Mouse (Mus musculus): ENCODE measurements at regions not wholly inside any gene's neighbourhood (a gene's known extent, or its start where the extent isn't known, plus 50 kb on each side); places are given as distances from the start of the nearest gene placed in this dataset.

GRCm38 (mm10) chr15:29762191-29762590 lies 410.2 kb upstream of the Ctnnd2 start:
- no peaks in the 10 kb centered on the region for H3K27me3 ChIP-seq
- no peaks in the 10 kb centered on the region for H3K4me1 ChIP-seq
- no peak overlapping the region for H3K27ac ChIP-seq (replicated peaks)
- no peak overlapping the region for H3K9ac ChIP-seq (replicated peaks)
- WGBS, result 77% methylated on average over 2 of the region's 2 CpGs
- no peak for ATAC-seq (replicated peaks)
- H3K4me3 ChIP-seq, result no peak overlapping the region
- no peak overlapping the region for H3K4me2 ChIP-seq (replicated peaks)
- no peaks in the 10 kb centered on the region for H3K9me3 ChIP-seq
- no peaks in the 10 kb centered on the region for H3K36me3 ChIP-seq

GRCm38 (mm10) chr15:29776438-29776837 lies 396.0 kb upstream of the Ctnnd2 start:
- Histone ChIP-seq H3K9ac (replicated peaks) (no peak overlapping the region), H3K27ac (replicated peaks) (no peak overlapping the region), H3K36me3 (no peaks in the 10 kb centered on the region), H3K27me3 (no peaks in the 10 kb centered on the region), H3K9me3 (no peaks in the 10 kb centered on the region), H3K4me1 (no peaks in the 10 kb centered on the region), H3K4me3 (no peak overlapping the region), H3K4me2 (replicated peaks) (no peak overlapping the region)
- WGBS, result 84% methylated on average over 2 of the region's 2 CpGs
- ATAC-seq (replicated peaks), result no peak

DNA sequence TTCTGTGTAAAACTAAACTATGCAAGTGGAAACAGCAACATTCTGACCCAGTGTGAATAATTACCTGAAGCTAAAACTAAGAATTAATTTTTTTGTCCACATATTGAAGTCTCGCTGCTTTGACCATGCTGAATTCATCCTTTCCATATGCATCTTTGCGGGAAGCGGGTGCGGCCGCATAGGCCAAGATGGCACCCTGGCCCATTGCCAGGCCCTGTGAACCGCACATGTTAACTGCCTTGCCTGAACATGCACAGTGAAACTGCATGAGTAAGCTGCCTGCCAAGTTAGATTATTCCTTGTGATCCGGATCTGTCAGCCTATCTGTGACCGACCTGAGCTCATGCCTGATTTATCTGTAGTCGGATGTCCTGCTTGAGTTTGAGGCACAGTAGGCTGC lies 373.8 kb upstream of the Ctnnd2 start:
- Histone ChIP-seq H3K9me3 (no peaks in the 10 kb centered on the region), H3K4me3 (no peak overlapping the region), H3K27me3 (no peaks in the 10 kb centered on the region), H3K9ac (replicated peaks) (no peak overlapping the region), H3K27ac (replicated peaks) (no peak overlapping the region), H3K36me3 (no peaks in the 10 kb centered on the region), H3K4me2 (replicated peaks) (no peak overlapping the region), H3K4me1 (no peaks in the 10 kb centered on the region)
- no peak for ATAC-seq (replicated peaks)
- 87% methylated on average over 9 of the region's 9 CpGs for WGBS

DNA sequence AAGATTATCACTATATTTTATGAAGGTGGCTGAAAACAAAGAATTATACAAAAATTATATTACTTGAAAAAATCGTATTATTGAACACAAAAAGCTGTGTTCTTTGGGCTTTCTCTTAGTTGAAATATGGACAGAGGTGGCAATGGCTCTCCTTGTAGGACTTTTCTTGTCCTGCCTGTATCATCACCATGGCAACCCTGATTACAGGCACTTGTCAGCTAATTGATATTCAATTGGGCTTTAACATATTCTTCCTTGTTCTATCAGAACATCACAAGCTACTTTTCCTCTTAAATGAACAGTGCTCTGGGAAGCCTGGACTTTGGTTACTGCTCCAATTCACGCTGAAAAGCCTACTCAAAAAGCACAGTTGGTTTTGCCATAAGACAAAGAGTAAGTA lies 349.1 kb upstream of the Ctnnd2 start:
- Histone ChIP-seq H3K4me2 (replicated peaks) (no peak overlapping the region), H3K36me3 (no peaks in the 10 kb centered on the region), H3K27ac (replicated peaks) (no peak overlapping the region), H3K4me1 (no peaks in the 10 kb centered on the region), H3K27me3 (no peaks in the 10 kb centered on the region), H3K4me3 (no peak overlapping the region), H3K9me3 (no peaks in the 10 kb centered on the region), H3K9ac (replicated peaks) (no peak overlapping the region)
- 54% methylated on average over 2 of the region's 2 CpGs for WGBS
- ATAC-seq (replicated peaks), result no peak

GRCm38 (mm10) chr15:29824164-29824563 lies 348.2 kb upstream of the Ctnnd2 start:
- no peak overlapping the region for H3K4me3 ChIP-seq
- H3K9ac ChIP-seq (replicated peaks), result no peak overlapping the region
- no peak for ATAC-seq (replicated peaks)
- H3K27me3 ChIP-seq, result no peaks in the 10 kb centered on the region
- WGBS, result 96% methylated on average over 6 of the region's 6 CpGs
- H3K36me3 ChIP-seq, result no peaks in the 10 kb centered on the region
- no peaks in the 10 kb centered on the region for H3K9me3 ChIP-seq
- H3K4me2 ChIP-seq (replicated peaks), result no peak overlapping the region
- no peaks in the 10 kb centered on the region for H3K4me1 ChIP-seq
- no peak overlapping the region for H3K27ac ChIP-seq (replicated peaks)

DNA sequence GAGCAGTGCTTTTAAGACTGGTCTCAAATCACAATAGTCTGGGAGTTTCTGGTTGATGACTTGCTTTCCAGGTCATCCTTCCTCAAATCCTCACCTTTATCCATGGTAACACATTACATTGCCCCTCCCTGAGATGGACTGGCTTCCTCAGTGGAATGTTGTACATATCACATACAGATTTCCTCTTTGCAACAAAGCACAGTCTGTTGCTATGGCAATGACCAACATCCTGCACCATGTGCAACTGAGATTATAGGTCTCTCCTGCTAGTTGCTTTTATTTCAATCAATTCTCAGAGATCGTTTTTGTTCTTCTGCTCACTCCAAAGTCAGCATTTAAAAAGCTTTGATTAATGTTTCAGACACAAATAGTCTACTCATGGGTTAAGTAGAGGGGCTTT lies 344.3 kb upstream of the Ctnnd2 start:
- H3K27ac ChIP-seq (replicated peaks), result no peak overlapping the region
- no peak overlapping the region for H3K4me2 ChIP-seq (replicated peaks)
- peak; percentile 80 for ATAC-seq (replicated peaks)
- no peaks in the 10 kb centered on the region for H3K9me3 ChIP-seq
- H3K27me3 ChIP-seq, result no peaks in the 10 kb centered on the region
- no peak overlapping the region for H3K4me3 ChIP-seq
- 44% methylated on average over 1 of the region's 1 CpGs for WGBS
- H3K9ac ChIP-seq (replicated peaks), result no peak overlapping the region
- H3K36me3 ChIP-seq, result no peaks in the 10 kb centered on the region
- no peaks in the 10 kb centered on the region for H3K4me1 ChIP-seq

- H3K27me3 ChIP-seq, result no peaks in the 10 kb centered on the region
- no peaks in the 10 kb centered on the region for H3K4me1 ChIP-seq
- 82% methylated on average over 1 of the region's 1 CpGs for WGBS
- no peaks in the 10 kb centered on the region for H3K9me3 ChIP-seq
- H3K4me2 ChIP-seq (replicated peaks), result no peak overlapping the region
- no peak overlapping the region for H3K9ac ChIP-seq (replicated peaks)
- ATAC-seq (replicated peaks), result no peak
- H3K27ac ChIP-seq (replicated peaks), result no peak overlapping the region
- no peak overlapping the region for H3K4me3 ChIP-seq
- no peaks in the 10 kb centered on the region for H3K36me3 ChIP-seq
Measured at GRCm38 (mm10) chr15:29828570-29828969, 343.8 kb upstream of the Ctnnd2 start.

All from forebrain, embryonic 15.5 days (tissue).